Mouse (Mus musculus): Measurements from ENCODE around the gene Ampd3.

Gene Ampd3

GRCm38 (mm10) chr7:110768001-110768400 is at the start of gene Ampd3:
TSS of gene Ampd3 (plus strand) at chr7:110768206.
- in situ Hi-C loops (cut with MboI, MseI), result no loop called here

GRCm38 (mm10) chr7:110718505-110718904 is 49.5 kb upstream of the Ampd3 start:
- in situ Hi-C loops (cut with MboI, MseI), result loop anchor here (10.0 kb wide), 1 partner anchor 1056 kb away; the partner anchor contains the start of gene Galnt18

GRCm38 (mm10) chr7:110719857-110720256 is 48.1 kb upstream of the Ampd3 start:
- in situ Hi-C loops (cut with MboI, MseI), result loop anchor here (10.0 kb wide), 1 partner anchor 1055 kb away; the partner anchor contains the start of gene Galnt18

DNA sequence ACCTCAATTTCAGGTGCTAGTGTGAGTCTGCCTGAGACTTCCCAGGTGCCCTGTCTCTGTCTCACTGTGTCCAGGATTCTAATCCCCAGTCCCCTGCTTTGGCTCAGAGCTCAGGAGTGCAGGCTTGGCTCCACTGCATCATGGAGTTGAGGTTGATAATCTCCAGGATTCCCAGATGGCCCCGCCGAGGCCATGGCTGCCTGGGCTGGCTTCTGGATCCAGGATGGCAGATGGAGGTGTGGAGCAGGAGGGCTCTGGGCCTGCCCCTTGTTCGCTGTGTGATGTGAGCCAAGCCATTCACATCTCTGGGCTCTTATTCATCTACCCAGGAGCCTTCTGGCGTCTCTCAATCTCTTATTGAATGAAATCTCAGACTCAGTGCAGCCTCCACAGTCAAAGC is 45.8 kb upstream of the Ampd3 start:
- in situ Hi-C loops (cut with MboI, MseI), result no loop called here

DNA sequence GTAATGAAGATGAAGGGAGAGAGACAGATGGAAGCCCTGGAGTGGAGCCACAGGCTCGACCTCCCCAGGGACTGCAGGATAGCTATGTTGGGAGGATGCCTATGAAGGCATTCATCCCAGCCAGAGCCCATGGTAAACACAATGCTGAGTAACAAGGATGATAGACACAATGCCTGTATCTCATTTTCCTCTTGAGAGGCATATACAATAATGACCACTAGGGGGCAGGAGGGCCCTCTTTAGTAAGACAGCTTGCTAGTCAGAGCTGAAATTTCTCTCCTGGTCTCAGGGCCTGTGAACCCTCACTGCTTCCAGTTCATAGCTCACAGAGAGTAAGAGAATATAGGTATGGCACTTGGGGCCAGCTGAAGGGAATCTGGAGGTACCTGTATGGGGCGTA is 41.0 kb upstream of the Ampd3 start:
- in situ Hi-C loops (cut with MboI, MseI), result loop anchor here (5.0 kb wide), 2 partner anchors 75 to 290 kb away; no protein-coding TSS in a partner anchor

GRCm38 (mm10) chr7:110728876-110729275 is 39.1 kb upstream of the Ampd3 start:
- in situ Hi-C loops (cut with MboI, MseI), result loop anchor here (5.0 kb wide), 2 partner anchors 73 to 288 kb away; no protein-coding TSS in a partner anchor

GRCm38 (mm10) chr7:110729295-110729694 is 38.7 kb upstream of the Ampd3 start:
- in situ Hi-C loops (cut with MboI, MseI), result loop anchor here (5.0 kb wide), 2 partner anchors 73 to 288 kb away; no protein-coding TSS in a partner anchor

GRCm38 (mm10) chr7:110731091-110731967 is 36.7 kb upstream of the Ampd3 start:
- in situ Hi-C loops (cut with MboI, MseI), result no loop called here

- in situ Hi-C loops (cut with MboI, MseI), result no loop called here
Observed at GRCm38 (mm10) chr7:110732001-110732632, 35.9 kb upstream of the Ampd3 start.

DNA sequence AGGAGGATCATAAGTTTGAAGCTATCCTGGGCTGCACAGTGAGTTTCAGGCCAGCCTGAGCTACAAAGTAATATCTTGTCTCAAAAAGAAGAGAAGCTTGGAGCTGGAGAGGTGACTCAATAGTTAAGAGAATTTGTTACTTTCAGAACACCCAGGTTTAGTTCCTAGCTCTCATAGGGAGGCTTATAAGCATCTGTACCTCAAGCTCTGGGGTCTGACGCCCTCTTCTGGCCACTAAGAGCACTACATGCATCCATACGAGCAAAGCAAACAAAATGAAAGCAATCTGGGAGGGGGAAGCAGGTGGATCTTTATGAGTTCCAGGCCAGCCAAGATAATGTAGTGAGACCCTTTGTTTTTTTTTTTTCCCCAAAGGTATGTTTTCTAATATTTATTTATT is 31.1 kb upstream of the Ampd3 start:
- in situ Hi-C loops (cut with MboI, MseI), result no loop called here

GRCm38 (mm10) chr7:110739764-110740163 is 28.2 kb upstream of the Ampd3 start:
- in situ Hi-C loops (cut with MboI, MseI), result no loop called here

GRCm38 (mm10) chr7:110740188-110740587 is 27.8 kb upstream of the Ampd3 start:
- in situ Hi-C loops (cut with MboI, MseI), result no loop called here

- in situ Hi-C loops (cut with MboI, MseI), result no loop called here
Observed at GRCm38 (mm10) chr7:110742022-110742421, 26.0 kb upstream of the Ampd3 start.

DNA sequence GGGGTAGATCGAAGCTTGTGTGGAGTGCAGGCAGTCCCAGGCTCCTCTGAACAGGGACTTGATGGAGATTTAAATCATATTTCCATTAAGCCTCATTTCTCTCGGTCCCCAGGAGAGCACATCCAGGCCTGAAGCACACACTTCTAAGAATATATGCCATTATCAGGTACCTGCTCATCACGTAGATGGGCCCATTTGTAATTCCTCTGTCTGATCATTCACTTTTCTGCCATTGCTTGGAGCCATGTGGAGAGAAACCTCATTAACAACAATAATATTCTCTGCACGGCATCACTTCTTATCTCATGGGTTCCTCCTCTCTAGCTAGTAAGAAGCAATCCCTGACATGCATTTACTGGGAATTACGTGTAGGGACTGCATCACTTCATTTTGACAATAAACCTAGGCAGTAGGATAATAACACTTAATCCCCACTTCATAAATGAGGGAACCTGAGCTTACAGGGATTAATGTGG is 21.9 kb upstream of the Ampd3 start:
- in situ Hi-C loops (cut with MboI, MseI), result no loop called here

DNA sequence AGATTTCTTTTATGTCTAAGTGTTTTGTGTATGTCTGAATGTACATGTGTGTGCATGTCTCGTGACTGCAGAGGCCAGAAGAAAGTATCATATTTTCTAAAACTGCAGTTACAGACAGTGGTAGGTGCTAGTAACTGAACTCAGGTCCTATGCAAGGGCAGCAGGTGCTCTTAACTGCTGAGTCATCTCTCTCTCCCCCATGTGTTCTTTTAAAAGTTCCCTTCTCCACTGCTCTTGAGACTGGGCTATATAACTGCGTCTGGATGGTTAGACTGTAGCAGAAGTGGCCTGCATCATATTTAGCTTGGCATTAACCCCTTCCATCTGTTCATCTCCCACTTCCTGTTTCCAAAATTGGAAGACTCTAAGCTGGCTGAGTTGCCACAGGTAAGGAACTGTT is 21.2 kb upstream of the Ampd3 start:
- in situ Hi-C loops (cut with MboI, MseI), result no loop called here

GRCm38 (mm10) chr7:110750834-110751233 is 17.2 kb upstream of the Ampd3 start:
- in situ Hi-C loops (cut with MboI, MseI), result no loop called here

- in situ Hi-C loops (cut with MboI, MseI), result no loop called here
Observed at GRCm38 (mm10) chr7:110751634-110752033, 16.4 kb upstream of the Ampd3 start.

DNA sequence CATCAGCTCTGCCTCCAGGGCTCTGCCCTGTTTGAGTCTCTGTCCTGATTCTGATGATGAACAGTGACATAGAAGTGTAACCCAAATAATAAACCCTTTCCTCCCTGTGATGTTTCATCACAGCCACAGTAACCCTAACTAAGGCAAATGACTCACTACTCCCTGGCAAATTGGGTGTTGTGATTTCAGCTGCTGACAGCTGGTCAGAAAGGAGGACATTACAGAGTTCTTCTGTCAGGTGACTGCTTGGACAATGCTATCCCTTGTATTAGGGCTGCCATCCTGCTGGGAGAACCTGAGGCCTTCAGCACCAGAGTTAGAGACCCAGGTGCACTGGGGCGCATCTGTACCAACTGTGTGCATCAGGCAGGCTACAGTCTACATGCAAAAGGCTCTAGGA is 14.7 kb upstream of the Ampd3 start:
- in situ Hi-C loops (cut with MboI, MseI), result no loop called here

- in situ Hi-C loops (cut with MboI, MseI), result no loop called here
Observed at GRCm38 (mm10) chr7:110753926-110754330, 14.1 kb upstream of the Ampd3 start.

DNA sequence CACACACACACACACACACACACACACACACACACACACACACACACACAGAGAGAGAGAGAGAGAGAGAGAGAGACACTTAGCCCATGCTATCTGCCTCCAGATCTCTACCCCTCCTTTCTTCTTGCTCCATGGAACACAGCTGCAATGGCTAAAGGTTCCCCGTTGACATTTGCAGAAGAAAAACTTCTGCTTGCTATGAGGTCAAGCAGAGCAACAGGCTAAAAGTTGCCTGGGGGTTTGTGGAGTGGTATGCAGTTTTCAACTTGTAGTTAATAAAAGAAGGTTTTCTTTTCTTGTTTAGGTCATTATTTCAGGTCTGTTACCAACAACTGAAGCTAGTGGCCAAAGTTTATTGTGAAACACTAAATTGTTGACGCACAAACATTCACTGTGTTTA is 11.6 kb upstream of the Ampd3 start:
- in situ Hi-C loops (cut with MboI, MseI), result no loop called here

GRCm38 (mm10) chr7:110762605-110763180 is 5.3 kb upstream of the Ampd3 start:
- in situ Hi-C loops (cut with MboI, MseI), result no loop called here

DNA sequence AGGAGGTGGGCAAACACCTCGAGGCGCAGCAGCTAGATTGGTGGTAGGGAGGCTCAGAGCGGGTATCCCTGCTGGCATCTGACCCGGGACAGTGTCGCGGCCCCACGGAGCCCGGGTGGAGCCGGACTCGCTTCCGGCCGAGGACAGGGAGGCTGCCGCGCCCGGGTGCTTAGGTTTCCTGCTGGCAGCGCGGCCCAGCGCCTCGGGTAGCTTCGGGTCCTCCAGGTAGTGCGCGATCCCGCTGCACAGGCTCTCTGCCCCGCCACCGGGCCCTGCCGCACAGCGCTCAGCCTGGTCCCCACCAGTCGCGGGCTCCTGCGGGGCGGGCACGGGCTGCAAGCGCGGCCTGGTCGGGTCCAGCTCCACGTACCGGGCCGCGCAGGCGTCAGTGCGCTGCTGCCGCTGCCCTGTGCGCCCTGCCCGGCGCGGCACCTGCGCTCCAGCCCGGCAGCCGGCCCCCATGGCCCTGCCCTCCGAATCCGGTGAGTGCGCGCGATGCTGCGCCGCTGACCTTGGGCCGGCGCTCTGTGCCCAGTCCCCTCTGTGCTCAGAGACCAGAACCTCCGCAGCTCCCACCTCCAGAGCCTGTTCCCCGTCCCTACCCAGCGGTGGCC is 552 bp downstream of the Ampd3 start:
- in situ Hi-C loops (cut with MboI, MseI), result no loop called here

Measured in regulatory T cell (primary cell).